Mouse (Mus musculus): Measurements from ENCODE around the gene Clmp.
"Not testable (repeated sequence)": the region's sequence is repeated elsewhere in the genome, so short reads cannot be mapped to it uniquely, and the experiment has no call there.

Gene Clmp

GRCm38 (mm10) chr9:40802533-40802875, 116.7 kb downstream of the Clmp start:
- not testable (repeated sequence) for DNase-seq (ENCODE audit: low spot score)

DNA sequence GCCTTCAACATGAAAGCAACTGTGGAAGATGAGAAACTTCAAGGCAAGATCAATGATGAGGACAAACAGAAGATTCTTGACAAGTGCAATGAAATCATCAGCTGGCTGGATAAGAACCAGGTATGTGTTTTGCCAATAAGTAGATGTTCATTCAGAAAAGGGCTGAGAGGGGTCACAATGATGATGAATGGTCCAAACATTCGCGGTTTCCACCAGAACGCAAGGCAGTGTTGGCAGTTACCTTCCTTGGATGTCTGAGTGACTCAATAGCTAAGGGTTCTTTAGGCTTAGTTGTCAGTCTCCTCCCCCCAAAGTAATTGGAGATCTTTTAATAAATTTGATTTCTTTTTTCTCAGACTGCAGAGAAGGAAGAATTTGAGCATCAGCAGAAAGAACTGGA, 118.8 kb downstream of the Clmp start:
- not testable (repeated sequence) for DNase-seq (ENCODE audit: low spot score)

DNA sequence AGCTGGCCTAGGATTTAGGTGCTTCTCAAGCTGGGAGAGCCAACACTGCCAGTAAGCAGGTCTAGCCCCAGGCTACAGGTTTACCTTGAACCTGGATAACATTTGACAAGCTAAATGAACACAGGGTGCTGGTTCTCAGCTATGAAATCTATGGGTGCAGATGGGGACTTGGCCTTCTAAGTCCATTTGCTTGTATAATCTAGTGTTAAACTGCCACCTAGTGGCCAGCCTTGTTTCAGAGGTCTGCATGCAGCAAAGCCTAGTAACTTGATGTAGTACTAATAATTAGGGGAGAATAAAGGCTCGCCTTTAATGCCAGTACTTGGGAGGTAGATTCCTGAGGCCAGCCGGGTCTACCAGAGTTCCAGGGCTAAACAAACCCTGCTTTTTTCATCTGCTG, 119.5 kb downstream of the Clmp start:
- peak; percentile 76 for DNase-seq (ENCODE audit: low spot score)

GRCm38 (mm10) chr9:40806440-40807288, 120.9 kb downstream of the Clmp start:
- DNase-seq (ENCODE audit: low spot score), result no peak

- no peak for DNase-seq (ENCODE audit: low spot score)
Measured at GRCm38 (mm10) chr9:40807289-40807920, 121.6 kb downstream of the Clmp start.

- no peak for DNase-seq (ENCODE audit: low spot score)
Measured at GRCm38 (mm10) chr9:40808061-40808906, 122.5 kb downstream of the Clmp start.

DNA sequence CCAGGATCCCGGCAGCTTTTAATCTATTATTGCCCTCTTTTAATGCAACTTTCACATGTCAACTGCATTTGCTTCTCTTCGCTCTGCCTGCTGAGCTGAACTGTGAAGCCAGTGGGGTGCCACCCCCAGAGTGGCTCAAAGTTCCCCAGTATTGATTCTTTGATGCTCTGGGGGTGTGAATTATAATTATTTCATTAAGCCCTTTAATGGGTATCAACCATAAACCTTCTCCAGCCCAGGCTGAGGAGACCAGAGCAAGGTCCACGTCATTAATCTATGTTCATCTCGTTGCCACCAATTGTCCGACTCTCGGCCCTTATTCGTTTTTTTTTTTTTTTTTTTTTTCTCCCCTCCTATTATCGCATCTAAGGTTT, 123.1 kb downstream of the Clmp start:
- no peak for DNase-seq (ENCODE audit: low spot score)

GRCm38 (mm10) chr9:40811860-40812259, 126.1 kb downstream of the Clmp start:
- DNase-seq (ENCODE audit: low spot score), result no peak

DNA sequence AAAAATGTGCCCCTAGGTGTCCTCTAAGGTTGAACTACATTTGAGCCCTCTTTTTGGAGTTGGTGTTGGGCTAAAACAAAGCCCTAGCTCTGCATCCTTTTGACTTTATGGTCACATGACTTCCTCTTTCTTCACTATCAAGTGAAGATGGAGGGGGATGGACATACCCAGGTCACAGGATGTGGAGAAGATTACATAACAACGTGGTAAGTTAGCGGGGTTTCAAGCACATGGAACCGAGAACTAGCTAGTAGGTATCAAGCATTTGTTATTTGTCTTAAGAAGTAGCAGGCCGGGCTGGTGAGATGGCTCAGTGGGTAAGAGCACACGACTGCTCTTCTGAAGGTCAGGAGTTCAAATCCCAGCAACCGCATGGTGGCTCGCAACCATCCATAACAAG, 128.3 kb downstream of the Clmp start:
- DNase-seq (ENCODE audit: low spot score), result no peak

DNA sequence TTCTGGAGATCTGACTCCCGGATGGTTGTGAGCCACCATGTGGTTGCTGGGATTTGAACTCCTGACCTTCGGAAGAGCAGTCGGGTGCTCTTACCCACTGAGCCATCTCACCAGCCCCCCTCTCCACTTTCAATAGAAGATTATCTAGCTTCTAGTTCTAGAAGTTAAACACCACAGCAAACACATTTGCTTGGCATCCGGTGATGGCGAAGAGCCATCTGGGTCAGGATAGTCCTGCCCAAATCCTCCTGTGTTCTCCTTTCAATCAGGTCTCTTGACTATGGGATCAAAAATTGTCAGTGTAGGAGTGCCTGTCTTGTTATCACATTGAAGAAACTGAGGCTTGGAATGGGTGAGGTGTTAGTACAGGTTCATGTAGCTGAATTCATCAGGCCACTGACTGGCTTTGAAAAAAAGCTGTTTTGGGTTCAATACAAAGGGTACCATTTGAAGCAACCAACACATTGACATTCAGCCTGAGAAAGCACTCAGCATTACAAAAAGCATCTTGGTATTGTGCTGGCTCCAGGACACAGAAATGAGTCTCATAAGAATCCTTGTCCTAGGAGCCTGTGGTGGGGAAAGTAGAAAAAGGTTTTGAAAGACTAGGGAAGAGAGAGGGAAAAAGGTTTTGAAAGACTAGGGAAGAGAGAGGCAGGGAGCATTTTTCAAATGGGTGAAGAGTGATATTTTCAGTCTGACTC, 131.7 kb downstream of the Clmp start:
- DNase-seq (ENCODE audit: low spot score), result no peak

DNA sequence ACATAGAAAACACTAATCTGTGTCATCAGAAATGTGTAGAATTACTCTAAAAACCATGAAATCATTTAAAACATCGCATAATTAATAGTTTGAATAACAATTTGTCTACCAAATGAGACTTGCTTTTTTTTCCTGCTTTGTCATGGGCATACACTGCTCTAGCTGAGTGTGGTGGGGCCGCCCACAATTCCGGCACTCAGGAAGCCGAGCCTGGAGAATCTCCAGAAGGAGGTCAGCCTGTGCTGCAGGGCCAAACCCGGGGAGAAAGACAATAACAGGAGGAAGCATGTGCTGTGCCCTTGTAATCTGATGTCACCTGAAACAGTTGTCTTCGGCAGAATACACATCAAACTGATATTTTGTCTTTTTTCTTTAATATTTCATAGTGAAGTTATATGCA, 139.8 kb downstream of the Clmp start:
- no peak for DNase-seq (ENCODE audit: low spot score)

DNA sequence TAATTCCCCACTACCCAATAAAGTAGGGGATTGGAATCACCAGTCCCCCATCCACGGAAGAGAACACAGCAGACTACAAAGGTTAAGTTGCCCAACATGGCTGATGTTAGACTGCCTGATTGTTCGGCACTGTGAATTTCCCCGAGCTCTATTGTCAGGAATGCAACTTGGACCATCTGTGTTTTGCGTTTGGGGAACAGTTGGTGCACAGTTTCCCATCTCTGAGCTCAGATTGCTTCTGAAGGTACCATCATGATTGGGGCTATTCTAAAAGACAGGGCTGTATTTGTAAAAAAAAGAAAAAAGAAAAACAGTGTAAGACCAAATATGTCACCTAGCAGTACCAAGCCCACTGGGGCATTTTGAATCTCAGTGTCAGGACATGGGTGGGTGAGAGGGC, 141.6 kb downstream of the Clmp start:
- no peak for DNase-seq (ENCODE audit: low spot score)

DNA sequence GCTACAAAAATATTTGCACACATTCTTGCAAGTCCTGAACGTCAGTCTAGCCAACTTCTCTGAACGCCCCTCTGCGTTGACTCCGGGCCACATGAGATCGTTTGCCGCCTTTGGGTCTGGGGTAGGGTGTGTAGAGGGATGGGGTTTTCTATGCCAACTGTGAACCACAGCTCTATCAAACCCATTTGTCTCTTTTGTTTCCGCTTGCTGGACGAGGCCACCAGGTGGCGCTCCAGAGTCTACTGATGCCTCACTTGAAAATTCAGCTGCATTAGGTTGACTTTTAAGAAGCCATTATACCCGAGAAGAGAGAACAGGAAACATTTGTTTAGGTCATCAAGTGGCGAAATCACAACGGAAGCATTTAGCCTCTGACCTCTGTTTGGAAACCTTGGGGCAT, 148.8 kb downstream of the Clmp start:
- DNase-seq (ENCODE audit: low spot score), result peak; percentile 64
